Mouse (Mus musculus) heart, adult 2 months (tissue): ENCODE measurements around the gene Acat3. TPM values are rescaled to one million over a fixed set of nuclear protein-coding genes. Genes with fewer than 3 reads are reported as not detected.

ENCODE experiments used
- DNase-seq, 2 experiments: peaks; one replicate each; pipeline ENCODE4 v3.0.0; 2021
- H3K27ac ChIP-seq: fragments of 200-600 bp; 2 replicates; pipeline ENCODE4 v1.8.1; 2022
- H3K27me3 ChIP-seq: fragments of 200-500 bp; 2 replicates; pipeline ENCODE4 v1.6.1; 2012; ENCODE audit warnings: mild to moderate bottlenecking, low read length, inconsistent platforms, mixed read lengths; ENCODE audit not compliant: control insufficient read depth, insufficient read depth
- H3K36me3 ChIP-seq: fragments of 200-500 bp; 2 replicates; pipeline ENCODE4 v1.6.1; 2012; ENCODE audit warnings: low read length, inconsistent platforms; ENCODE audit not compliant: control insufficient read depth, insufficient read depth
- H3K4me1 ChIP-seq: fragments of 200-500 bp; 2 replicates; pipeline ENCODE4 v1.6.1; 2011; ENCODE audit warnings: low read length; ENCODE audit not compliant: control insufficient read depth, insufficient read depth
- H3K4me3 ChIP-seq: fragments of 200-600 bp; 2 replicates; pipeline ENCODE4 v1.8.1; 2022
- H3K79me2 ChIP-seq: fragments of 200-500 bp; replicated peaks from 2 replicates; pipeline ENCODE4 v1.6.1; 2012; ENCODE audit warnings: mild to moderate bottlenecking, inconsistent platforms, low read length, moderate library complexity, mixed read lengths; ENCODE audit not compliant: control insufficient read depth, insufficient read depth
- H3K9ac ChIP-seq: fragments of 200-500 bp; 2 replicates; pipeline ENCODE4 v1.6.1; 2012; ENCODE audit warnings: low read depth, mild to moderate bottlenecking, control low read depth, inconsistent platforms, low read length, mixed read lengths
- CTCF ChIP-seq: fragments of 200-600 bp; IDR thresholded peaks from 2 replicates; pipeline ENCODE4 v1.8.1; 2022; ENCODE audit warnings: antibody characterized with exemption, mild to moderate bottlenecking, moderate library complexity
- EP300 ChIP-seq: fragments of 200-500 bp; IDR thresholded peaks from 2 replicates; pipeline ENCODE4 v1.6.1; 2011; ENCODE audit warnings: low read depth, low read length, control low read depth; ENCODE audit not compliant: insufficient read depth
- POLR2A ChIP-seq: fragments of 200-500 bp; IDR thresholded peaks from 2 replicates; pipeline ENCODE4 v1.6.1; 2011; ENCODE audit warnings: mild to moderate bottlenecking, low read depth, low read length, control low read depth; ENCODE audit not compliant: insufficient read depth
- WGBS: fragments of 180-500 bp; shearing (Covaris S2); methylation state at CpG from one replicate; pipeline ENCODE4 v1.1.7; 2018; 5-methylcytosine and 5-hydroxymethylcytosine counted together
- intact Hi-C: fragments of 180-260 bp; cut with DNase I; formaldehyde crosslinking; loops from one replicate; pipeline ENCODE4 v1.15.1; 2025
- polyA plus RNA-seq: library from polyadenylated mRNA; depleted of rRNA; stranded (reverse); fragments of >200 nt; gene quantifications from 2 replicates; pipeline ENCODE4 v1.2.3, GENCODE M21; 2012
- total RNA-seq, 2 experiments: library from RNA; stranded (reverse); gene quantifications; 2 replicates each; pipeline ENCODE4 v1.2.3; 2021

Acat3 gene
- total and polyA plus RNA-seq, 3 experiments = 0.33 TPM; not detected in 2

DNA sequence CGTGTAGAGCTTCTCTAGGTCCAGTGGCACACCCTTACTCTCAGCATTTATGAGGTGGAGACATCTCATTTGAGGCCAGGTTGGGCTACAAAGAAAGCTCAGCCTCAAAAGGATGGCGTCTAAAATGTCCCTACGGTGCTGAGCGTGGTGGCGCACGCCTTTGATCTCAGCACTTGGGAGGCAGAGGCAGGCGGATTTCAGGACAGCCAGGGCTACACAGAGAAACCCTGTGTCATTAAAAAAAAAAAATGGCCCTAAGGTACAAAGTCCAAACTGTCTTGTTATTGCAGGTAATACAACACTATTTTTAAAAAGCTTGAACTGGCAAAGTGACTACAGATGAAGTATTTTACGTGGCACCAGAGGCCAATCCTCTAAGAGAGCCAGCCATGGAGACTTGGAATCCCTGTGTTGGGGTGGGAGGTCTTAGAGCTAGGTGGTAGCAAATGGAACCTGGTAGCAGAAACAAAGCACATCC, 14.7 kb downstream of the Acat3 start:
- Histone ChIP-seq H3K4me1 (no peaks in the 10 kb centered on the region), H3K79me2 (no peaks in the 10 kb centered on the region), H3K9ac (no peak overlapping the region), H3K36me3 (peaks cover 12% of the 10 kb centered on the region), H3K27me3 (no peaks in the 10 kb centered on the region), H3K4me3 (no peak overlapping the region), H3K27ac (no peak overlapping the region)
- TF ChIP-seq EP300 (no peak), CTCF (no peak), POLR2A (no peak)
- 90% methylated on average over 8 of the region's 8 CpGs for WGBS
- DNase-seq = no peak
- intact Hi-C loops = no loop called here

DNA sequence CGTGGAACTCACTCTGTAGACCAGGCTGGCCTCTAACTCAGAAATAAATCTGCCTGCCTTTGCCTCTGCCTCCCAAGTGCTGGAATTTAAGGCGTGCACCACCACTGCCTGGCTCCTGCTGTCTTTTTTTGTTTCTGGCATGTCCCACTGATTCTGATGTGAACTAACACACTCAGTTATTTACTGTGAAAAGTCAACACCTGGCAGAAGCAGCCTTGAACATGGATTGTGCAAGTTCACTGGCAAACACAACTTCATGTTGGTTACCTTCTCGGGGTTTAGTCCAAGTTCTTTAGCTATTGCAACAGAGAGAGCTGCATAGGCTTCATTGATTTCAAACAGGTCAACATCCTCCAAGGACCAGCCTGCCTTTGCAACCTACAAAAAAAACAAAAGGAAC, 15.4 kb downstream of the Acat3 start:
- WGBS = 71% methylated on average over 3 of the region's 3 CpGs
- no peaks in the 10 kb centered on the region for H3K79me2 ChIP-seq
- no peaks in the 10 kb centered on the region for H3K4me1 ChIP-seq
- no peak for DNase-seq
- no peak for TF ChIP-seq EP300
- intact Hi-C loops = no loop called here
- no peak overlapping the region for H3K4me3 ChIP-seq
- H3K27me3 ChIP-seq = no peaks in the 10 kb centered on the region
- H3K9ac ChIP-seq = no peak overlapping the region
- H3K36me3 ChIP-seq = peaks cover 14% of the 10 kb centered on the region
- H3K27ac ChIP-seq = no peak overlapping the region

DNA sequence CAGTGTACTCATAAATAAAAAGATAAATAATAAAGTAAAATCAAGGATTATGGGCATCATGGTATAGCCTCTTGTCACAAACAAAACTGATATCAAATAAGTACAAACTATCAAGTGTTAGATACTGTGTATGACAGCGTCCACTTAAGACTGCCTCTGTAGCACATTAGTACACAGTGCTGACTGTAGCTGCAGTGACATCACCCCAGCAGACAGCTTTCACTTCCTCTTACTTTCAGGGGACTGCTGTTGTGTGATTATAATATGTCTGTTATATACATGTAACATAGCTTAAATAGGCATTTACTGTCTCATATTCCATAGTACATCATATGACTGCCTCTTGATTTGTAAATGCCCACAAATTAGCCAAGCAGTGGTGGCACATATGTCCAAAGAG, 19.3 kb downstream of the Acat3 start:
- 86% methylated on average over 1 of the region's 1 CpGs for WGBS
- intact Hi-C loops = no loop called here

DNA sequence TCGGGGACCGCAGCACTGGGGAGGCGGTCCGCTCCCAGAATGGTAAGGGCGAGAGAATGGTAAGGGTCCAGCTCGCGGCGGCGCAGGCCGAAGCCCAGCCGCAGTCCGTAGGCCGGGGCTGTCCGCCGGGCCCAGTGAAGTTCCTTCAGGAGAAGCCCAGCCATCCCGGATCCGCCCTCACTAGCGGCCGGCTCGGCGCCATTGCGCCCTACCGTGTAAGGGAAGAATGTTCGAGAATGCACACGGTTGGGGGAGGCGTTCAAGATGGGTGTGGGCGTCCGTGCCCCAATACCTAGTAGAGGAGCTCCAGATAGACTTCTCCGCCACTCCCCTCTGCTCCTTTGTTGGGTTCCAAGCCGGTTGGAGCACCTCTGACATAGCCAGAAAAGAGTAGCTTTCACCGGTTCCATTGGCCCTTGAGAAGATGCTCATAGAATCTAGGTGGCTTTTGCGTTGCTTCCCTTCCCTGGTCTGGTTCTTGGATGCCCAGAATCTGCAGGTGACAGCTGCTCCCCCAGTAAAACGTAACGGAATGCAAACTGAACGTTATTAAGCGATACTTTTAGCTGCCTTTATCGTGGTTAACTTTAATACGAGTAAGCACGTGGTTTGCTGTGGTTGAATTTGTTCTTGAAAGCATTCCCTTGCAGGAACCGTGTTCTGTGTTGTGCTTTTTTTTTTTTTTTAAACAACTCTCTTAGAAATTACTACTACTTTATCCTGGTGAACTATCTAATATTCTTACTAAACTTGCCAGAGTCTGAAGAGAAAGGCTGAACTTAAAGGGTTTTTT, 23.6 kb downstream of the Acat3 start:
- no peak for DNase-seq
- no peak for TF ChIP-seq POLR2A
- Histone ChIP-seq H3K36me3 (peaks cover 7% of the 10 kb centered on the region), H3K4me3 (peak overlapping the region; percentile 86), H3K79me2 (no peaks in the 10 kb centered on the region), H3K9ac (peak overlapping the region; percentile 91), H3K4me1 (peaks cover 2% of the 10 kb centered on the region; the same call in 1 of the 2 replicates), H3K27me3 (no peaks in the 10 kb centered on the region), H3K27ac (peak overlapping the region; percentile 93)
- under 1% methylated on average over 40 of the region's 40 CpGs for WGBS
- intact Hi-C loops = loop anchor here (2.0 to 5.0 kb wide), 3 partner anchors 46 to 94 kb away; partner anchors contain the start of gene Acat2

More for the DNA sequence above, 19.3 kb downstream of the Acat3 start:
- no peak overlapping the region for H3K4me3 ChIP-seq
- H3K79me2 ChIP-seq = no peaks in the 10 kb centered on the region
- peaks cover 18% of the 10 kb centered on the region for H3K36me3 ChIP-seq
- TF ChIP-seq CTCF = no peak
- no peak for TF ChIP-seq EP300
- TF ChIP-seq POLR2A = no peak
- H3K4me1 ChIP-seq = no peaks in the 10 kb centered on the region
- no peak for DNase-seq
- H3K27ac ChIP-seq = no peak overlapping the region
- H3K9ac ChIP-seq = no peak overlapping the region
- no peaks in the 10 kb centered on the region for H3K27me3 ChIP-seq

DNA sequence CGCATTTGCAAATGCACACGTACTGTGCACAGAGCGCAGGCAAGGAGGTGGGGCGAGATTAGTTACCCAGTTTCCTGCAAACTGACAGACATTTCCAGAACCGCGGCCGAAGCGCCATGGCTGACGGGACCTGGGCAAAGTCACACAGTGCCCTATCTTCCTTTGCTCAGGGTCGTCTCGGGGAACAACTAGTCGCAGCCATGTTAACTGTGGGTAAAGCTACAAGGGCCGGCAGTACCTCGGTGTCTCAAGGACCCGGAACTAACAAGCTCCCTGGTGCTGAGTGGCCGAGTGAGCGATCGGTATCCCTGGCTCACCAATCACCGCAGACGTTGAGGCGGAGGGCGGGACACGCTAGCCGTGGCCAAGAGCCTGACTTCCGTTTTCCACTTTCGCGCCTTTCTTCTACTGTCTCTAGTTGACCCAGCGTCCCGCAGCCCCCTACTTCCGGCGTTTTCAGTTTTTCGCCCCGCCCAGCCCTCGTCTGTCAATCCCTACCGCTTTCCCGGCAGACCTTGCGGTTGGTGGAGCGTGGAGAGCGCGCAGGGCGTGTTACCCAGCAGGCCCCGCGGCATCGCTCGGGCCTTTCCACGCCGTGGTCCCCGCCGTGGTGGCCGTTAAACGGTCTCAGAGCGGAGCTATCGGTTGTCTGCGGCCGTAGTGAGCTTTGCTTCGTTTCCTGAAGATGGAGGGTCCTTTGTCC, 24.4 kb downstream of the Acat3 start, which contains the start of gene Mrpl18:
TSS of gene Mrpl18 (minus strand) at position 465 of the 703 bp plus-strand sequence.
- under 1% methylated on average over 56 of the region's 56 CpGs for WGBS
- Histone ChIP-seq H3K4me1 (peaks cover 2% of the 10 kb centered on the region; the same call in 1 of the 2 replicates), H3K4me3 (peak within 1 kb of the TSS; percentile 86), H3K27me3 (no peaks in the 10 kb centered on the region), H3K9ac (peak within 1 kb of the TSS; percentile 91), H3K27ac (peak within 1 kb of the TSS; percentile 93), H3K79me2 (no peaks in the 10 kb centered on the region), H3K36me3 (peaks cover 7% of the 10 kb centered on the region)
- peak; percentile 75 for TF ChIP-seq POLR2A
- no peak for TF ChIP-seq CTCF
- peak; percentile 17; the same call in 1 of the 2 replicates for TF ChIP-seq EP300
- DNase-seq = peak; percentile 97 to 99
- intact Hi-C loops = loop anchor here (2.0 to 5.0 kb wide), 3 partner anchors 46 to 95 kb away; partner anchors contain the start of gene Acat2
